Mouse (Mus musculus) lung, embryonic 14.5 days (tissue): ENCODE data around the gene Tmem177. TPM values are rescaled to one million over a fixed set of nuclear protein-coding genes. Genes with fewer than 3 reads are reported as not detected.

Source experiments
- ATAC-seq: fragments of 200-750 bp; cut with Nextera tagmentation; 2 replicates; pipeline ENCODE4 v1.8.0; 2017; ENCODE audit warnings: mild to moderate bottlenecking, moderate TSS enrichment, moderate library complexity; ENCODE audit not compliant: insufficient read depth
- DNase-seq: peaks from one replicate; pipeline ENCODE4 v3.0.0-alpha.2; 2015
- H3K27ac ChIP-seq: fragments of 300-500 bp; sonication (generic); 2 replicates; pipeline ENCODE4 v1.5.1; 2014; ENCODE audit warnings: low read depth, mild to moderate bottlenecking, moderate library complexity
- H3K27me3 ChIP-seq: fragments of 300-500 bp; sonication (generic); 2 replicates; pipeline ENCODE4 v1.6.1; 2014; ENCODE audit warnings: low read length, control low read depth; ENCODE audit not compliant: insufficient read depth
- H3K36me3 ChIP-seq: fragments of 300-500 bp; sonication (generic); 2 replicates; pipeline ENCODE4 v1.6.1; 2014; ENCODE audit warnings: control low read depth; ENCODE audit not compliant: insufficient read depth
- H3K4me1 ChIP-seq: fragments of 300-500 bp; sonication (generic); 2 replicates; pipeline ENCODE4 v1.6.1; 2014; ENCODE audit warnings: antibody characterized with exemption, control low read depth; ENCODE audit not compliant: insufficient read depth
- H3K4me2 ChIP-seq: fragments of 300-500 bp; sonication (generic); 2 replicates; pipeline ENCODE4 v1.6.1; 2014; ENCODE audit warnings: mild to moderate bottlenecking
- H3K4me3 ChIP-seq: fragments of 300-500 bp; sonication (generic); 2 replicates; pipeline ENCODE4 v1.5.1; 2014; ENCODE audit warnings: low read depth, low read length
- H3K9ac ChIP-seq: fragments of 300-500 bp; sonication (generic); 2 replicates; pipeline ENCODE4 v1.6.1; 2014
- H3K9me3 ChIP-seq: fragments of 300-500 bp; sonication (generic); 2 replicates; pipeline ENCODE4 v1.6.1; 2016; ENCODE audit warnings: low read depth, low read length, control low read depth
- CTCF ChIP-seq: IDR thresholded peaks from 2 replicates; pipeline ENCODE4 v1.5.1; 2016; ENCODE audit warnings: antibody characterized with exemption, low read depth
- WGBS: fragments of 180-500 bp; shearing (Covaris S2); extraction: QIAGEN DNeasy Blood & Tissue Kit; methylation state at CpG from one replicate; pipeline ENCODE4 v1.1.7; 2014; 5-methylcytosine and 5-hydroxymethylcytosine counted together
- polyA plus RNA-seq: library from polyadenylated mRNA; unstranded; fragments of >200 nt; fragmentation: Nextera tagmentation; extraction: Ambion mirVana; gene quantifications from 2 replicates; pipeline ENCODE4 v1.2.1, GENCODE M21; 2014

The Tmem177 gene
- polyA plus RNA-seq, 1 experiment from 2014 or later, result 6.4 TPM

GRCm38 (mm10) chr1:119902551-119903230 lies 10.3 kb downstream of the Tmem177 start:
- Histone ChIP-seq H3K27ac (no peak overlapping the region), H3K27me3 (no peaks in the 10 kb centered on the region), H3K4me1 (peaks cover 7% of the 10 kb centered on the region), H3K36me3 (no peaks in the 10 kb centered on the region), H3K4me2 (no peak overlapping the region), H3K4me3 (no peak overlapping the region), H3K9ac (no peak overlapping the region), H3K9me3 (no peaks in the 10 kb centered on the region)
- WGBS, result 62% methylated on average over 8 of the region's 8 CpGs
- TF ChIP-seq CTCF, result no peak
- ATAC-seq (no peak), DNase-seq (no peak)

GRCm38 (mm10) chr1:119899195-119900123 lies 13.5 kb downstream of the Tmem177 start:
- H3K27ac ChIP-seq, result no peak overlapping the region
- 54% methylated on average over 11 of the region's 11 CpGs for WGBS
- no peak for TF ChIP-seq CTCF
- H3K9me3 ChIP-seq, result no peaks in the 10 kb centered on the region
- DNase-seq (peak; percentile 45), ATAC-seq (peak; percentile 67; the same call in 1 of the 2 replicates)
- no peaks in the 10 kb centered on the region for H3K27me3 ChIP-seq
- no peak overlapping the region for H3K4me3 ChIP-seq
- H3K9ac ChIP-seq, result no peak overlapping the region
- no peak overlapping the region for H3K4me2 ChIP-seq
- H3K36me3 ChIP-seq, result no peaks in the 10 kb centered on the region
- H3K4me1 ChIP-seq, result peaks cover 7% of the 10 kb centered on the region

DNA sequence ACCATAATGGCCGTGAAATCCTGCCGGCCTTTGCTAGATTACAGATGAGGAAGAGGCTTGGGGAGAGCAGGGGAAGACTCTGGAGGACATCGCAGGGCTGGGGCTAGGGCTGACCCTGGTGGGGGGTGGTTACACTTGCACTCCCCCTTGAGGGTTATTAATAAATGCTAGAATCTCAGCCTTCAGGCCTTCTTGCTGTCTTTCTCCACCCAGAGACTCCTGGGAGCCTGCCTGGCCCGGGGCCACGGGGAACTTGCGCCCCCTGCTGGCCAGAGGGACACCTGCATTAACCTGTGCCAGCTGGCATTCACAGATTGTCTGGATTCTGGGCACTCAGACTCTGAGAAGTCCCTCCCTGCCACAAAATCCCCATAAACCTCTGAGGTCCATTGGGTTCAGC lies 18.1 kb downstream of the Tmem177 start:
- peak; percentile 94 for TF ChIP-seq CTCF
- WGBS, result 26% methylated on average over 6 of the region's 6 CpGs
- H3K27ac ChIP-seq, result no peak overlapping the region
- H3K4me1 ChIP-seq, result peaks cover 7% of the 10 kb centered on the region
- H3K4me2 ChIP-seq, result no peak overlapping the region
- no peaks in the 10 kb centered on the region for H3K9me3 ChIP-seq
- ATAC-seq (peak; percentile 37; the same call in 1 of the 2 replicates), DNase-seq (peak; percentile 80)
- no peak overlapping the region for H3K9ac ChIP-seq
- no peak overlapping the region for H3K4me3 ChIP-seq
- no peaks in the 10 kb centered on the region for H3K27me3 ChIP-seq
- H3K36me3 ChIP-seq, result no peaks in the 10 kb centered on the region

DNA sequence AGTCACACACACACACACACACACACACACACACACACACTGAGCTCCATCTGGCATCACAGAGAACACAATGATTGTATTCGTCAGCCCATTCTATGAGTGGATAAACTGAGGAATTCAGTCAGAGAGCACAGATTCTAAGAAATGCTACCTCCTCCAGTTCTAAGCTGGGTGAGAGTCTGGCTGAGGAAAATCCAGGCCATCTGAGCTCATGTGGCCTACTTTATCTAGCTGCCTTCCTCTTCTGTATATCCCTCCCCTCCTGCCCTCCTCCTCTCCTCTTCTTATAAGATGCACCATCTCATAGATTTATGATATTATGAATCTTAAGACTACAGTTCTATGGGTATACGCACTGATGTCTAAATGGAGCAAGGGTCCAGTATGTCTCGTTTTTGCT lies 19.4 kb downstream of the Tmem177 start:
- Histone ChIP-seq H3K9ac (no peak overlapping the region), H3K4me2 (no peak overlapping the region), H3K4me3 (no peak overlapping the region), H3K9me3 (no peaks in the 10 kb centered on the region), H3K27ac (no peak overlapping the region), H3K27me3 (no peaks in the 10 kb centered on the region), H3K36me3 (no peaks in the 10 kb centered on the region), H3K4me1 (no peaks in the 10 kb centered on the region)
- 83% methylated on average over 3 of the region's 3 CpGs for WGBS
- TF ChIP-seq CTCF, result no peak
- no peak for ATAC-seq
- DNase-seq, result no peak

GRCm38 (mm10) chr1:119892933-119893332 lies 20.1 kb downstream of the Tmem177 start:
- Histone ChIP-seq H3K27me3 (no peaks in the 10 kb centered on the region), H3K36me3 (no peaks in the 10 kb centered on the region), H3K4me1 (no peaks in the 10 kb centered on the region), H3K27ac (no peak overlapping the region), H3K9ac (no peak overlapping the region), H3K4me2 (no peak overlapping the region), H3K9me3 (no peaks in the 10 kb centered on the region), H3K4me3 (no peak overlapping the region)
- no peak for ATAC-seq
- peak; percentile 27; the same call in 1 of the 2 replicates for TF ChIP-seq CTCF
- 54% methylated on average over 6 of the region's 6 CpGs for WGBS
- peak; percentile 23 for DNase-seq

GRCm38 (mm10) chr1:119891865-119892264 lies 21.1 kb downstream of the Tmem177 start:
- Histone ChIP-seq H3K4me3 (no peak overlapping the region), H3K36me3 (no peaks in the 10 kb centered on the region), H3K9me3 (no peaks in the 10 kb centered on the region), H3K4me1 (no peaks in the 10 kb centered on the region), H3K27me3 (no peaks in the 10 kb centered on the region), H3K27ac (no peak overlapping the region), H3K4me2 (no peak overlapping the region), H3K9ac (no peak overlapping the region)
- DNase-seq, result no peak
- no peak for TF ChIP-seq CTCF
- 63% methylated on average over 4 of the region's 4 CpGs for WGBS
- ATAC-seq, result no peak

DNA sequence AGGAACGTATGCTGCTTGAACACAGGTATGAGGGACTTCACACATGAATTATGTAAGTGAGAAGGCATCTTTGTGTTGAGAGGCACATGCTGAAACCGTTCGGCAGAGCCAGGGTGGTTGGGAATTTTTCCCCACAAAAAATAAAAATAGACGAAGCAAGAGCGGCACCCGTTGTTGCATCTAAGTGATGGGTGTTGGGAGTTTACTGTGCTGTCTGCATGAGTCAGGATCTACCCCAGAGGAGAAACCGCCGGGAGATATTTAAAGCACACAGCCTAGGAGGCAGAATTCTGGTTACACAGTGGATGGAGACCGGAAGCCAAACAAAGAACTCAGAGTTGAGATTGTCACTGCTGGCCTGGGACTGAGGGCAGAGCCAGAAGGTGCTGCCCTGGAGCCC lies 21.9 kb downstream of the Tmem177 start:
- Histone ChIP-seq H3K9ac (no peak overlapping the region), H3K27ac (no peak overlapping the region), H3K4me1 (peaks cover 4% of the 10 kb centered on the region; the same call in 1 of the 2 replicates), H3K4me3 (no peak overlapping the region), H3K9me3 (no peaks in the 10 kb centered on the region), H3K27me3 (no peaks in the 10 kb centered on the region), H3K4me2 (no peak overlapping the region), H3K36me3 (no peaks in the 10 kb centered on the region)
- DNase-seq, result no peak
- no peak for TF ChIP-seq CTCF
- WGBS, result 79% methylated on average over 9 of the region's 9 CpGs
- no peak for ATAC-seq
